Mouse (Mus musculus) macrophage (primary cell): ENCODE results near the gene Adam33. TPM values are rescaled to one million over a fixed set of nuclear protein-coding genes. Genes with fewer than 3 reads are reported as not detected.
"Not testable (repeated sequence)": the region's sequence is repeated elsewhere in the genome, so short reads cannot be mapped to it uniquely, and the experiment has no call there.

Experiments used
- H3K27ac ChIP-seq: fragments of 350-480 bp; formaldehyde crosslinking; 2 replicates; pipeline ENCODE4 v1.9.0; 2021
- H3K36me3 ChIP-seq: fragments of 350-480 bp; formaldehyde crosslinking; 2 replicates; pipeline ENCODE4 v1.9.0; 2021; ENCODE audit errors: inconsistent target
- H3K4me3 ChIP-seq: fragments of 350-480 bp; formaldehyde crosslinking; 2 replicates; pipeline ENCODE4 v1.9.0; 2021; ENCODE audit errors: inconsistent target
- H3K79me2 ChIP-seq: fragments of 350-480 bp; formaldehyde crosslinking; 2 replicates; pipeline ENCODE4 v1.9.0; 2021; ENCODE audit errors: inconsistent target
- WGBS: methylation state at CpG from one replicate; pipeline ENCODE4 v1.1.7; 2026; ENCODE audit warnings: inconsistent platforms; ENCODE audit not compliant: missing documents; 5-methylcytosine and 5-hydroxymethylcytosine counted together
- polyA plus RNA-seq: library from polyadenylated mRNA; stranded (reverse); fragments of 250-400 nt; gene quantifications from 3 replicates; pipeline ENCODE4 v1.2.4, GENCODE M21; 2018; ENCODE audit warnings: inconsistent platforms

Gene Adam33
- polyA plus RNA-seq, 1 experiment from 2014 or later = 5.5 TPM

DNA sequence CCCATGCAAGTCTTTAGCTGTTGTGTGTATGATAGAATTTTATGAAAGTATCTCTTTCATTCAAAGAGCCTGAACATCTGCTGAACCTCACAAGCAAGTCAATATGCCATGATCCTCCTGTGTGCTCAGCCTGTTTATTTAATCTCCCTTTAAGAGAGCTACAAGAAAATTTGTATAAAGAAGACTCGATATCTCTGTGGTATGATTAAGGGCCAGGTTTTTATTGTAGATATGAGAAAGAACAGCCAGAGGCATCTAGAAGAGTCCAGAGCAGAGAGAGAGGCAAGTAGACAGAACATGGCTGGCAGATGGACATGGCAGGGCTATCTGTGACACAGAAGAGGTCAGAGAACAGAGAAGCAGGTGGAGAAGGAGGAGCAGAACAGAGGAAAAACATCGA is 17.6 kb downstream of the Adam33 start:
- WGBS = 85% methylated on average over 2 of the region's 2 CpGs

DNA sequence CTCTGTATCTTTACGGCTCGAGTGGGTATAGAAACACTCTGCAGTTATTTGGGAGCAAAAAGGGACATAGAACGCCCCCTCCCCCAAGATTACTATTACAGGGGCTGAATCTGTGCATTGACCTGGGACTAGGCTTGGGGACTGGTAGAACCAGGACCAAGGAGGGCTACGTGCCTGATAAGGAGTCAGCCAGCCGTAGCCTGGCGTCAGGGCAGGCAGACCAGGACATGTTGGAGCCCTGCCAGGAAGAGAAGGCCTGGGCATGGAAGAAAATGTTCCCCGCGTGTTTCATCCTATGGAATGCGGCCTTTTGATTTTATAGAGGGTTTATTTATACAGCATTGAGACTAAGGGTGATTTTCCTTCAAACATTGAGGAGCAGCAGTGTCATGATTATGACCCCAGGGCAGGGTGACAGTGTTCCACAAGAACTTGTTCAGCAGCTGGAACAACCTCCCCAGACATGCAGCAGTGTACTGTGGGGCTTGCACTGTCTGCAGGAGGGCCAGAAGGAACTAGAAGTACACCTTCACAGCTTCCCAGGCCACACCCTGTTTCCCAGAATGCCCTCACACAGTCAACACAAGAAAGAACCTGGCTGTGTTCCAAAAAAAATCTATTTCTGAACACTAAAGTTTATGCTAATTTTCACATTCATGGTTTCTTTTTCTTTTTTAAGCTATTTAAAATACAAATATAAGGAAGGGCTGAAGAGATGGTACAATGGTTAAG is 18.5 kb downstream of the Adam33 start:
- Histone ChIP-seq H3K36me3 (no peaks in the 10 kb centered on the region), H3K4me3 (no peak overlapping the region), H3K27ac (no peak overlapping the region), H3K79me2 (no peaks in the 10 kb centered on the region)
- 94% methylated on average over 9 of the region's 9 CpGs for WGBS

More for the DNA sequence above, 17.6 kb downstream of the Adam33 start:
- Histone ChIP-seq H3K79me2 (no peaks in the 10 kb centered on the region), H3K4me3 (no peak overlapping the region), H3K36me3 (no peaks in the 10 kb centered on the region), H3K27ac (no peak overlapping the region)

DNA sequence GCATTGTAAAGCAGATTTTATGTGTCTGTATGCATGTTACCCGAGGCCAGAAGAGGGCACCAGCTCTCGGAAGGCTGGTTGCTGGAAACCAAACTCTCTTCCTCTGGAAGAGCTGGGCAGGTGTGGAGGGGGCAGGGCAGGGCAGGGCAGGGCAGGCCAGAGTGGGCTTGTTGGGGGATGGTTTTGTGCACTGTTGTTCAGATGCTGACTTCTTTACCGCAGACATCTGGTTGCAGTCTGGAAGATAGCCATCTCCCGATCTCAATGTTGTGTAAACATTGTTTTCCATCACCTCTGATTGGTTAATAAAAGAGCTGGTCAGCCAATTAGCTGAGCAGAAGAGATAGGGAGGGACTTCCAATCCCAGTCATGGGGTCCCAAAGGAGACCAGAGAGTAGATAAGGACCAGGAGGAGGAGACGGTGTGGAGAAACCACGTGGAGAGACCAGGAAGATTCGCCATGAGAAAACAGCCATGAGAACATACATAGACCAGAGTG is 19.2 kb downstream of the Adam33 start:
- Histone ChIP-seq H3K27ac (no peak overlapping the region), H3K79me2 (no peaks in the 10 kb centered on the region), H3K36me3 (no peaks in the 10 kb centered on the region), H3K4me3 (no peak overlapping the region)
- WGBS = 35% methylated on average over 6 of the region's 7 CpGs

DNA sequence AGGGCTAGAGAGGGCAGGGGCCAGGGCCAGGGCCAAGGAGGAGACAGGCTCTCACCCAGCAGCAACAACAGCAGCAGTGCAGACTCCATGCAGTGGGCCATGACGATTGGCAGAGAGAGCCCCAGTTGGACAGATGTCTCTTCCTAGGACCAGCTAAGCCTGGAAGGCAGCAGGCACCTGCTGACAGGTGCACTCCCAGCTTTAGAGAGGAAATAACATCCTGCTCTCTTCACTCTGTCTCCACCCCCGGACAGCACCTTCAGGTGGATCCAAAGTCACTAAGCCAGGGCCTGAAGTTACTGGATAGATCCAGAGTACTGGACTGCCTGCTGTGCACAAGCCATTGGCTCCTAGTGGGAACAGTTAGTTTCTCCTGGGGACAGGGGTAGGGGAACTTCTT is 20.6 kb downstream of the Adam33 start, which contains the start of gene Gfra4:
Gene Gfra4, minus strand, starts transcription at position 101 of the 400 bp plus-strand sequence.
- WGBS = 87% methylated on average over 2 of the region's 2 CpGs
- no peak within 1 kb of the TSS for H3K4me3 ChIP-seq

DNA sequence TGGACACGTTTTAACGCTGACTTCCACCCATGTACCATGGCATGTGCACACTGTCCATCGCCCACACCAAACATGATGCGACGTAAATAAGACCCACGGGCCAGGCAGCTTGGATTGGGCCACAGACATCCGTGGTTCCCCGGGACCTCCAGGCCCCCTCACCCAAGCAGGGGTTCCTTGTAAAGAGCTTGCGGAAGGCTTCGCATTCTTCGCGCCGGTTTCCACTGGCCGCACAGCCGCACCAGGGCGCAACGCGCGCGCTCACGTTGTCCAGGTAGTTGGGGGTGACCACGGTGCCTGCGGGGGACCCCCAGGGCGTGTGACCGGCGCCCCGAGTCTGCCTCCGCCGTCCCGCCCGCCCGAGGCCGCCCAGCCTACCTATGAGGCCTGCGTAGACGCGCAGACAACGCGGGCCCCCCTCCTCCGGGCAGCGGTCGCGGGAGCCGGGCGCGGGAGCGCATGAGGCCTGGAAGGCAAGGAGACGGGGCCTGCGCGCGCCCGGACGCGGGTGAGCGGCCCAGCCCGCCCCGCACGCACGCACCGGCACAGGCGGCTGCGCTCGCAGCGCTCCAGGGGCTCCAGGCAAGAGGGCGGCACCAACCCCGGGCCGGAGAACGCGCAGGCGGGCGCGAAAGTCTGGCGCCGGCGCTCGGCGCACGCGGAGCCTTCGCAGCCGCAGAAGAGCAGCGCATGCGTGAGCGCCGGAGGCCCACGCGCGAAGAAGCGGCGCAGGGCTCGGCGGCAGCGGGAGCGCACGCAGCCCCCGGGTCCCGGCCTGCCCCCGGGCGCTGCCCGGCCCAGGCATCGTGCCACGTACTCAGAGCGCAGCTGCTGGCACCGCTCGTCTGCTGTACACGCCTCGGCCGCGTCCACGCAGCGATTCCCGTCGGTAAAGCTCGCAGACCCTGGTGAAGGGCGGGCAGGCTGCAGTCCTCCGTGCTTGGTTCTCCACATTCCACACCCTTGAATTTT is 22.5 kb downstream of the Adam33 start:
- 6% methylated on average over 96 of the region's 115 CpGs for WGBS
- no peak overlapping the region for H3K4me3 ChIP-seq

More for the DNA sequence above, 20.6 kb downstream of the Adam33 start, which contains the start of gene Gfra4:
- Histone ChIP-seq H3K79me2 (no peaks in the 10 kb centered on the region), H3K36me3 (no peaks in the 10 kb centered on the region), H3K27ac (no peak within 1 kb of the TSS)

DNA sequence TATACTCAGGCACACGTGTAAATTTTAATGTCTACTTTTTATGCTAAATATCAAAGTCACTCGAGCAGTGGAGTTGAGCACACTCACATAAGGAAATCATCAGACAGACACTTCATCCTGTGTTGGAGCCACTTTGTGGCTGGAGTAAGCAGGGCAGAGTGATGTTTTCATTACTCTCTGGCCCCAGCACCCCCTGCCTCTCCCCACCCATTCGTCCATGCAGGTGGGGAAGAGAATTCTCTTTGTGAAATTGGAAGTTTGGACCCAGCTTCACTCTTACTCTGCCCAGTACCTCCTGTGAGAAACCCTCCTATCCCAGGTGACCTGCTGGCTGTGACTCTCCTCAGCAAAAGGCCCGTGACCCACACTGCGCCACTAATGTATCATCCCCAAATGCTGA is 24.9 kb downstream of the Adam33 start:
- H3K36me3 ChIP-seq = no peaks in the 10 kb centered on the region
- H3K79me2 ChIP-seq = no peaks in the 10 kb centered on the region
- H3K27ac ChIP-seq = no peak overlapping the region
- no peak overlapping the region for H3K4me3 ChIP-seq
- 91% methylated on average over 5 of the region's 5 CpGs for WGBS

More for the DNA sequence above, 22.5 kb downstream of the Adam33 start:
- H3K27ac ChIP-seq = no peak overlapping the region
- no peaks in the 10 kb centered on the region for H3K79me2 ChIP-seq
- H3K36me3 ChIP-seq = no peaks in the 10 kb centered on the region

DNA sequence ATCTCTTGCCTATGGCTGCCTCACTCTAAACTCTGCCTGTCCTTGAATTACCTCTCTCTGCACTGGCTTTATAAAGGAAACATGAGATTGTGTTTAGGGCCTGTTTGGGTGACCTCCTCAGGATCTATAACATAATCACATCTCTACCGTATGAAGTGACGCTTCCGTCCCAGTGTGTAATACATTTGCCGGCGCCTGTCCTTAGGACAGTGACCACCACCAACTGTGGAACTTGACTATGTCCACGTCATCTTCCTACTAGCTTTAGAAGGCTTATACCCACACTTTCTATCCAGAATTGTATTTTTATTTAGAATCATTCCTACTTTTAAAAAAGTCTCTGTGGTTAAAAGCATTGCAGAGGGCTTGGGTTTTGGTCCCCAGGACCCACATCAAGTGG is 25.4 kb downstream of the Adam33 start:
- H3K27ac ChIP-seq = no peak overlapping the region
- no peak overlapping the region for H3K4me3 ChIP-seq
- no peaks in the 10 kb centered on the region for H3K79me2 ChIP-seq
- WGBS = 89% methylated on average over 6 of the region's 6 CpGs
- no peaks in the 10 kb centered on the region for H3K36me3 ChIP-seq

DNA sequence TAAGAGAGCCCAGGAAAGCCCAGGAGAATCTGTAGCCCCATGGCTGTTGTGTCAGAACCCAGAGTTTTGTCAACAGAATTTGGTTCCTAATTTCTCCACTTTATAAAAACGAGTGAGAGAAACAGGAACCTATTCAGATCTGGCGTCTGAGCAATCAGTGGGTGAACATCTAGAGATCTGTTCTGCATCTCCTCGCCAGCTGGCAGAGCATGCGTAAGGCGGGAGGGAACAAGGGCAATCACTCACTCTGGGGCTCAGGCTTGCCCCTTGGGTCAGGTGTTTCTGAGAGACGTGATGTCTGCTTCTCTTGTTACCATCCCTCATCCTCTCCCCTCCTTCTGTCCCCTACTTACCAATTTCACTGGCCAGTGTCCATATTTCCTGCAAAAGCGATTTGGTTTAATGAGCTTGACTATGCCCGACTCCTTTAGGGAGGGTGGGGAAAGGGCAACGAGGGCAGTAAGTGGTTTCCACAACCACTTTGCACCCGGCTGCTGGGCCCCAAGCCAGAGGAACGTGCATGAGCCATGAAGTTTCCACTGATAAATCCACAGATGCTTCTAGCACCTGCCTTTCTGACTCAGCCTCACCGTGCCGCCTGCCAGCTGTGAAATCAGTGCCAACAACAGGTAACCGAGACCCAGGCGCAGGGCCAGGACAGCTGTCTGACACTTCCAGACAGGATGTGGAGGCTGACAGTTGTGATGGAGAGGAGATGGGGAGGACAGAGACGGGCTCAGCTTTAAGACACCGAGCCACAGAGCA is 26.2 kb downstream of the Adam33 start:
- Histone ChIP-seq H3K4me3 (no peak overlapping the region), H3K27ac (peak overlapping the region; percentile 48), H3K36me3 (no peaks in the 10 kb centered on the region), H3K79me2 (no peaks in the 10 kb centered on the region)
- WGBS = 20% methylated on average over 17 of the region's 17 CpGs

DNA sequence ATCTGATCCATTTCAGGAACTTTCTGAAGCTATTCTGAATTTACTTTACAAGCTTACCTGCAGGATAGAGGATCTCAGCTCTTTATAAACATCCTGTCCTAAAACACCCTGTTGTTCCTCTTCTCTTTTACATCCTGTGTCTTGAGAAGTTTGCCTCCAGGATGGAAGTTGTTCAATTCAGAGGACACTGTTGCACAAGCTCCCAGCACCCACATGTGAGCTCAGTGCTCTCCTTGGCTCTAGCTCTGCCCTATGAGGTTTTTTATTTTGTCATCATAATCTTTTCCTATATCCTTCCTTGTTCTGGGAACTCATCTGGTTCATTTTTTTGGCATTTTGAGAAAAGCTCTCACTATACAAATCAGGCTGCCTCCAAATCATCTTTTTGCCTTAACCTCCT is 26.9 kb downstream of the Adam33 start:
- Histone ChIP-seq H3K27ac (peak overlapping the region; percentile 48), H3K4me3 (no peak overlapping the region), H3K79me2 (no peaks in the 10 kb centered on the region), H3K36me3 (no peaks in the 10 kb centered on the region)

DNA sequence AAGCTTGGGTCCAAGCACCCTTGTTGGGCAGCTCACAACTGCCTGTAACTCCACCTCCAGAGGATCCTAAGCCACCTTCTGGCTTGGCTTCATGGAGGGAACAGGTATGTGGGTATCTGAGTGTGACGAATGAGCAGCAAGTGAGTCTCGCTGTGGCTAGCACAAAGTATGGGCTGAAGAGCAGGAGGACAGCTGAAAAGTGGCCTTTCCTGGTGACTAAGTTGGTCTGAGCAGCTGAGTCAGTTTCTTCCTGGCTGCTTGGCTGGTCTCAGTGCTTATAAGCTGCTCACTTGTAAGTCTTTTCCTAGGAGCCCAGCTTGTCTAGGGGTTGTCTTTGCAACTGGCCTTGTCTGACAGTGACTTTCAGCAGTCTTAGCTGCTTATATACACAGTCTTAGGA is 27.3 kb downstream of the Adam33 start:
- peak overlapping the region; percentile 48 for H3K27ac ChIP-seq
- H3K79me2 ChIP-seq = no peaks in the 10 kb centered on the region
- no peaks in the 10 kb centered on the region for H3K36me3 ChIP-seq
- H3K4me3 ChIP-seq = no peak overlapping the region
- WGBS = 96% methylated on average over 2 of the region's 2 CpGs

DNA sequence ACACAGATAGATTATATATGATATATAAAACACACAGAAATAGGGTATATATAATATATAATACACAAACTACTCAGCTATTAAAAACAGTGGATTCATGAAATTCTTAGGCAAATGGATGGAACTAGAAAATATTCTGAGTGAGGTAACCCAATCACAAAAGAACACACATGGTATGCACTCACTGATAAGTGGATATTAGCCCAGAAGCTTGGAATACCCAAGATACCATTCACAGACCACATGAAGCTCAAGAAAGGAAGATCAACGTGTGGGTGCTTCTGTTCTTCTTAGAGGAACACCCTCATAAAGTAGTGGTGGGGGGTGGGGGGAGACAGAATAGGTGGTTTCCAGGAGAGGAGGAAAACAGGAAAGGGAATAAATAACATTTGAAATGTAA is 32.2 kb downstream of the Adam33 start:
- H3K27ac ChIP-seq, H3K36me3 ChIP-seq, H3K79me2 ChIP-seq, H3K4me3 ChIP-seq: not testable (repeated sequence)
- WGBS = 43% methylated on average over 1 of the region's 1 CpGs

DNA sequence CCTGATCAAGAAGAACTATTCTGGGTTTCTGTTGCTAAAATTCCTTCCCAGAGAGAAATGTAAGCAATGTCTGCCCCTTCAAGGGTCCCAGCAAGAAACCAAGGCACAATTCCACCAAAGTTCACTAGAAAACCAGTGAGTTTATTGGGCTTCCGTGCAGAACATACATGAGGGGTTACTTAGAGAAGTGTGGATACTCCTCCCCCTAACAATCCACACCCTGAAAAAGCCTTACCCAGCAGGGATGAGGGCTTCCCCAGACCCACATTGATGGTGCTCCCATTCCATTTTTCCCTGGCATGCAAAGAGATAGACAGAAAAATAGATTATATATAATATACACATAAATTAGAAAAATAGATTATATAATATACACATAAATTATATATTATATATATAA is 32.6 kb downstream of the Adam33 start:
- Histone ChIP-seq H3K4me3 (no peak overlapping the region), H3K36me3 (no peaks in the 10 kb centered on the region), H3K27ac (0 out of 2 replicates have a peak overlapping the region, but pooled peaks have one; percentile 81), H3K79me2 (no peaks in the 10 kb centered on the region)
- WGBS = 92% methylated on average over 1 of the region's 1 CpGs

DNA sequence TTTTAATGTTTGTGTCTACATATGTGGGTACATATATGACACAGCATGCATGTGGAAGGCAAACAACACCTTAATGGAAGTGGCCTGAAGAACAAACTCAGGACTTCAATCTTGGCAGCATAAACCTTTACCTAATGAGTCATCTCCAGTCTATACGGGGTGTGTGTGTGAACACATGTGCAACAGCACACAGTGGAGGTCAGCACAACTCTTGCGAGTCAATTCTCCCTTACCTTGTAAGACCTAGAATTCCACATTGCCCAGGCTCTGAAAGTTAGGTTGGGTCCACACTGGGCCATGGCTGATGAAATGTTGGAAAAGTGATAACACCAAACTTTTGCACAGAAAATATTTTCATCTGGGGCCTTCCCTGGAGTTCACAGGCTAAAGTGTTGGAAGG is 33.1 kb downstream of the Adam33 start:
- WGBS = 87% methylated on average over 2 of the region's 2 CpGs
- no peaks in the 10 kb centered on the region for H3K36me3 ChIP-seq
- H3K27ac ChIP-seq = peak overlapping the region; percentile 81
- no peaks in the 10 kb centered on the region for H3K79me2 ChIP-seq
- no peak overlapping the region for H3K4me3 ChIP-seq
